Mouse (Mus musculus): Measurements from ENCODE around the gene Tcea3. TPM values are rescaled to one million over a fixed set of nuclear protein-coding genes. Genes with fewer than 3 reads are reported as not detected.

Gene Tcea3
- total RNA-seq, 2 experiments from 2014 or later: 1.5 to 4.7 TPM

DNA sequence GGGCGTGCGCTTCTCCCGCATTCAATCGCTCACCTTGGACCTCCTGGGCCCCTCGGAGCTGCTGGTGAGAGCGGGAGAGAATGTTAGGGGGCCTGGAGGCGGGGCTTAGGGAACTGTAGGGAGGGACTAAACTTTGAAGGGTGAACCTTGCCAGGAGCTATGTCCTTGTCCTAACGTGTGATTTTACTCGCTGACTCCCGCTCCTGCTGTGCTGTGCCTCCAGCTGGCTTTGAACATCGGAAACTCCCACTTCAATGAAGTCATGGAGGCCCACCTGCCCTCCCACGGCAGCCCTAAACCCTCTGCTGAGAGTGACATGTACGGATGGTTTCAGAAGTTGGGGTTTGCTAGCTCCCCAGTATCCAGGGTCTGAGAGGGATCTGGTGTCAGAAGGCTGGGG is 8.9 kb upstream of the Tcea3 start:
- no peak for DNase-seq (ENCODE audit: low spot score in 2 of 2)

DNA sequence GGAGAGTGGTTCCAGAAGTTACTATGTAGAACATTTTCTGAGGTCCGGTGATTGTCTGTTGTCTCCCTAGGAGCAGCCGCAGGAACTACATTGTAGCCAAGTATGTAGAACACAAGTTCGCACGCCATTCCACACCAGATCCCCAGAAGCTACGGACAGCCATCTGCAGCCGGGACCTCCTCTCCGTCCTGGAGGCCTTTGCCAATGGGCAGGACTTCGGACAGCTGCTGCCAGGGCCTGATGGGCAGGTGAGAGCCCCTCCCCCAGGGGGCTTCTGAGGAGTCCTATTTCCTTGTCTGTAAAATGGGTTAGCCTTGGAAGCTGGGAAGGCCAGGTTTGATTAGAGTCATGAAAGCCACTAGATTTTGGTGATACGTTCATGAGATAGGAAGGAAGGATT is 8.4 kb upstream of the Tcea3 start:
- DNase-seq (ENCODE audit: low spot score in 2 of 2): no peak

DNA sequence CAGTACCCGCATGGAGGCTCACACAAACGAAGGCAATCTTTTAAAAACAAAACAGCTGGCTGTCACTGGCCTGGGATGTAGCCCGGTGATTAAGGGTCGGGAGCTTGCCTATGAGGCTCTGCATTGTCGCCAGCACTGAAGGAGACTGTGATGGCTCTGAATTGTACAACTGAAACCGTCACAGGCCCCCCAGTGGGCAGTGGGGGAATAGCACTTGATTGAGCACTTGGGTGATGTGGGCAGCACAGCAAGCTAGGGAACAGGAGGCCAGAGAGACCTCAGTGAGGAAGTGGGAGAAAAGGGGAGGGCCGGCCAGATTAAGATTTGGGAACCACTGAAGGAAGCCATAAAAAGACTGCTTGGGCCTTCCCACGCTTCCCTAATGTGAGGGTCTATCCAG is 7.9 kb upstream of the Tcea3 start:
- DNase-seq (ENCODE audit: low spot score in 2 of 2): peak; percentile 77 to 82

GRCm38 (mm10) chr4:136240123-136240522 is 7.4 kb upstream of the Tcea3 start:
- DNase-seq (ENCODE audit: low spot score in 2 of 2): no peak

GRCm38 (mm10) chr4:136240955-136241354 is 6.6 kb upstream of the Tcea3 start:
- DNase-seq (ENCODE audit: low spot score in 2 of 2): no peak

DNA sequence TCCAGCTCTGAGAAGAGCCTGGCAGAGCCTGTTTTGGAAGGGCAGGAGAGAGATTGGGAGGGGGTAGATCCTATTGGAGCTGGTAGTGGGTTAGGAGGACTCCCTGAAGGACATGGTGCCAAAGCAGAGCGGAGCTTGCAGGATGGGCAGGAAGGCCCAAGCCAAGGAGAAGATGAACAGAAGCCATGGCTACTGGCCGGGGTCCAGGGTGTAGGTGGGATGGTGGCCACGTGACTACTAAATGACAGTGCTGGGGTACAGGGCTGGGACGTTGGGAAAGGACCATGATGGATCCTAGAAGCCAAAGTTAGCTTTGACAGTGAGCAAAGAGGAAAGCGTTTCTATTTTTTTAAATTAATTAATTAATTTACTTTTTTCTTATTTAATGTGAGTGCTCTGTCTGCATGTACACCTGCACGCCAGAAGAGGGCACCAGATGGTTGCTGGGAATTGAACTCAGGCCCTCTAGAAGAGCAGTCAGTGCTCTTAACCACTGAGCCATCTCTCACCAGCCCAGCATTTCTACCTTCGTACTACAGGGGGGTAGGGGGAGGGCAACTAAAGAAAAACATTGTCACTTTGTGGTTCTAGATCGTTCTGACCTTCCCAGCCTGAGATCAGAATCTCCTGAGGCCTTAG is 5.3 kb upstream of the Tcea3 start:
- no peak for DNase-seq (ENCODE audit: low spot score in 2 of 2)

DNA sequence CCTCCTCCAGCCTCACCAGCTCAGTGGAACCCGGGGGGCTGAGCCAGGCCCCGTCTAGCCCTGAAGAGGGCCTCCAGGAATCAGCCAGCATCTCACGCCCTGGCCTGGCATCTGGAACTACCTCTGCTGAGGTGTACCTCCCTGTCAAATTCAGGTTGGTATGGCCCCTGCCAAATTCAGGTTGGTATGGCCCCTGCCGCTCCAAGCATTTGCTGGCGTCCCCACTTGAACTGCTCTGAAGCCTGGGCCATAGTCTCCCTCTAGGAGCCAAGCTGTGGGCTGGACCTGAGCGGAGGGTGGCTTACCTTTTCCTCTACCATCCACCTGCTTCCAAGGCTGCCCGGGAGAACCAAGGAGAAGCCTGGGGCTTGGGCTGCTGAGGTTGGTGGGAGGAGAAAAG is 4.8 kb upstream of the Tcea3 start:
- no peak for DNase-seq (ENCODE audit: low spot score in 2 of 2)

- DNase-seq (ENCODE audit: low spot score in 2 of 2): no peak
Observed at GRCm38 (mm10) chr4:136244208-136244607, 3.3 kb upstream of the Tcea3 start.

DNA sequence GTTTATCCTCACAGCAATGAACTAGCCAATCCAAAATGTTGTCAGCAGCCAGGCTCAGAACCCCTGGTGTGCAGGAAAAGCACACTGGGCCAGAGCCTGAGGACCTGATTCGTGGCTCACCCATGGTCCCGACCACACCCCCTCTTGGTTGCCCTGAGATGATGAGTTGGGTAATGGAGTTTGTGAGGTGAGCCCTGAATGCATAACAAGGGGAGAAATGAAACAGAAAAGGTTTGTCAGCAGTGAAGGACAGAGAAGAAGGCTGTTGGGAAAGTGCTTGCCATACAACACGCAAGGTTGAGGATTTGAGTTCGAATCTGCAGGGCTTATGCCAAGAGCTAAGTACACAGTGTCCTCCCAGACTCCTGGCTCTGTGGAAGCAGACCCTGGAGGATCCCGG is 1.8 kb upstream of the Tcea3 start:
- no peak for DNase-seq (ENCODE audit: low spot score in 2 of 2)

GRCm38 (mm10) chr4:136246568-136246969 is 960 bp upstream of the Tcea3 start:
- no peak for DNase-seq (ENCODE audit: low spot score in 2 of 2)

- DNase-seq (ENCODE audit: low spot score in 2 of 2): no peak
Observed at GRCm38 (mm10) chr4:136247386-136247728, 172 bp upstream of the Tcea3 start.

DNA sequence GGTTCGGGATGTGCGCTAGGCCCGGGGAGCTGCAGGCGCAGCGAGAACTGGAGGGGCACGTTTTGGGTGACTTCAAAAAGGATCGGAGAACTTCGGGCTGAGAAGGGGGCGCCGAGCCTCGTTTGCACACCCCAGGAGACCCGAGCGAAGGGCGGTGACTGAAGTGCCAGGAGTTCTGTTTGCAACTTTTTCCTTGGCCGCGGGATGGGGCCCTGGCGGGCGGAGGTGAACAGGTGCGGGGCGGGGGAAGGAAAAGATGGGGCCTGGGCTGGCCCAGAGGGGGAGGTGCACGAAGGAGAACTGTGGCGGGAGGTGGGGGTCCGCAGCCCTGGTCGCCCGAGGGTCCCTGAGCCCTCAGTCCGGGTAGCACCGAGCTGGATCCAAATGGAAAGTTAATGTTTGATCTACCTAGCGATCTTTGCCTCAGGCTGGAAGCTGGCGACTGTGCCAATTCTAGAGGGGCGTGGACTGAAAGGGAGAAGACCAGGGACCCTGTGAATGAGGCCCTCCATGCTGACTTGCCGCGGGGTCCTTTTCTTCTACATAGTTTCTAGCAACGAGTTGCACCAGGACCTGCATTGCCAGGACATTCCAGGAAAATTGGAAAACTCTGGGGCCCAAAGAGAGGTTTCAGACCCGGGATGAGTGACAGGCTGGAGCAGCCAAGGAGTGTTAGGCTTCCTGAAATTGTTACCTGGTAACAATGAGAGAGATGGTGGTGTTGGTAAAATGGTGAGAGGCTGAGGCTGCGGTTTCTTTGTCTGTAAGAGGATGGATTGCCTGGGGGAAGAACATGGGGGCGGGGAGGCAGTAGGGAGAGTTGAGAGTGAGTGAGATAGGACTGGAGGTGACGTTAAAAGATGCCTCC is 1.2 kb downstream of the Tcea3 start:
- no peak for DNase-seq (ENCODE audit: low spot score in 2 of 2)

GRCm38 (mm10) chr4:136249332-136249647 is 1.8 kb downstream of the Tcea3 start:
- DNase-seq (ENCODE audit: low spot score in 2 of 2): no peak

- DNase-seq (ENCODE audit: low spot score in 2 of 2): no peak
Observed at GRCm38 (mm10) chr4:136249780-136250179, 2.3 kb downstream of the Tcea3 start.

DNA sequence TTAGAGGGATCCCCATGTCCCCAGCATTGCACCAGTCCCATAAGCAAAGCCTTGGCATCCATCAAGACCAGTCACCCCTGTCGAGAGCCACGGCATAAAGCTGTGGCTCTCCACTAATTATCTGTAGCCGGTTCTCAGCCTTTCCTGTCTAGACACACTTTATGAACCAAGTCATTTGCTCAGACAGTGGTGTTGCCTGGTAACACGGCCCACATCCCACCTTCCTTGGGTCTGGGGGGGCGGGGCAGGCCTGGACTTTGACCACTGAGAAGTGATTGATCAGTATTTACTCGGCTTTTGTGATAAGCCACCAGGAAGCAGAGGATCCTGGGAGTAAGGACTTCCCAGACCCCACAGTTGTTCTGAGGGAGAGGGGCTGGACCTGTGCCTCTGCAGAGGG is 8.4 kb downstream of the Tcea3 start:
- no peak for DNase-seq (ENCODE audit: low spot score in 2 of 2)

DNA sequence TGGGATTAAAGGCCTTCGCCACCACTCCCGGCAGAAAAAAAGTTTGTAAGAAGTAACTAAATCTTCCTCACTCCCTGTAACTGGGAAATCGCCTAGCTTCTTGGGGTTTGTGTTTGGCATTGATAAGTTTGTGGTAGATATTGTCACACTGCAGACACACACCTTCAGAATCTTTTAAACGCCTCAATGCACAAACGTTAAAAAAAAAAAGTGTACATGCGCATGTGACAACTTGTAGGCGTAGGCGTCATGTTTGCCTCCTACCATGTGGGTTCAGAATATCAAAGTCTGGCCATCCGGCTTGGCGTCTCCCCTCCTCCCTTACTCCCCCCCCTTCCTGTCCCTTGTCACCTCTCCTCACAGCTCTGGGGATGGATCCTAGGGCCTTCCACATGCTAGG is 9.2 kb downstream of the Tcea3 start:
- no peak for DNase-seq (ENCODE audit: low spot score in 2 of 2)

DNA sequence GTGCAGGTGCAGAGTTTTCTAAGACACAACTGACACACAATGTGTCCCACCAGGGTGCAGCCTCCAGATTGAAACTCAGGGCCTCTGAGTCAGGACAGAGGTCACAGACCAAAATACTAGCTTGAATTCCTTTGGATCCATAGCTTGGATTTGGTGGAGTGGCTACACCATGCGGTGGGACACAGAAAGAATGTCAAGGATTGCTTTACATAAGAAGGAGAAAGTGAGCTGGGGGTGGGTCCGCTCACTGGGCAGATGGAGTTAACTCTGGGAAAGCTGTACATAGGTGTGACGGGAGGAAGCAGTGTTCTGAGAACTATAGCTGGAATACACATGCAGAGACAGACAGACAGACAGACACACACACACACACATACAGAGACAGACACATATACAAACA is 12.4 kb downstream of the Tcea3 start:
- DNase-seq (ENCODE audit: low spot score in 2 of 2): no peak

- DNase-seq (ENCODE audit: low spot score in 2 of 2): peak; percentile 84 to 88
Observed at GRCm38 (mm10) chr4:136260491-136261180, 13.1 kb downstream of the Tcea3 start.

DNA sequence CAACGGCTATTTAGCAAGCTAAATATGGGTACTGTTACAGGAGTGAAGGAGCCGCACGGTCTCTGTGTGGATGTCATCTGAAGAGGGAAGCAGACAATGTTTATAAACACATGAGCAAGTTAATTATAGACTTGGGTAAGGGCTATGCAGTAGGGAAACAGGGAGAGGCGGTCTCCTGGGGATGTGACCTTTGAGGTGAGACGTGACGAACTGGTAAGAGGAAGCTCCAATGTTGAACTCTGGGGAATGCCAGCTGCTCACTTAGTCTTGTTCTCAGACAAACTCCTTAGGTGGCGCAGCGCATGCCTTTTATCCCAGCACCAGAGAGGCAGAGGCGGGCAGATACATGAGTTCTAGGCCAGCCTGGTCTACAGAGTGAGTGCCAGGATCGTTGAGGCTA is 14.4 kb downstream of the Tcea3 start:
- no peak for DNase-seq (ENCODE audit: low spot score in 2 of 2)

- no peak for DNase-seq (ENCODE audit: low spot score in 2 of 2)
Observed at GRCm38 (mm10) chr4:136263555-136263954, 16.0 kb downstream of the Tcea3 start.

DNA sequence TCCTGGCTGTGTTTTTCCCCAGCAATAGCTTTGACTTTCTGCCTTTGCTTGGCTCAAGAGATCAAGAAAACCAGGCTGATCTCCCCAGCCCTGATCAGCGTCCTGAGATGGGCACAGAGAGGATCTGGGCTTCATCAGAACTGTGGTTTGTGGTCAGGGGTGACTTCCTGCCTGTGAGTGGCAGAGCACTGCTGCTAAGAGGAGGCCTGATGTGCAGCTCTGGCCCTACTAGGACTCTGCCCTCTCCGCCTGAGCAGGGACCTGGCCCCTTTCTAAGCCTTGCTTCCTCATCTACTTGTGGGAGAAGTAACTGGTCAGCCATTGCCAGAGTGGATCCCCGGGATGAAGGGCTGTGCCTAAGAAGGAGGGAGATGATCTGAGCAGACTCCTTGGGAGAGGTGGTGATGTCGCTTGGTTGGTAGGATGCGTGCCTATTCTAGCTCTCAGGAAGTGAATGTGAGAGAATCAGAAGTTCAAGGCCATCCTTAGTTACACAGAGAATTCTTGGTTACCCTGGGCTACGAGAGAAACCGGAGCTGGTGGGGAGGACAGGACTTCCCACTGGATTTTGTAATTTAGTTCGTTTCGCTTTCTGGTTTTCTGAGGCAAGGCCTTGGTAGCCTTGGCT is 19.3 kb downstream of the Tcea3 start:
- DNase-seq (ENCODE audit: low spot score in 2 of 2): no peak

GRCm38 (mm10) chr4:136268912-136269311 is 21.4 kb downstream of the Tcea3 start:
- no peak for DNase-seq (ENCODE audit: low spot score in 2 of 2)

Data from adrenal gland, adult 18-20 months (tissue).